Mouse (Mus musculus) embryonic stem cell, embryonic (primary cell): ENCODE measurements around the gene Col6a1.

ENCODE experiments used
- CTCF ChIA-PET, 4 experiments: fragments of 300-600 bp in 2 of 4; fragments of 350-600 bp in 2 of 4; sonication (Branson Sonifier 250); formaldehyde crosslinking; loops; one replicate each; lab custom pipeline; 2022; ENCODE audit warnings: inconsistent platforms in 2 of 4; lab: Charles Lee
- POLR2A ChIA-PET, 4 experiments: fragments of 300-600 bp in 2 of 4; fragments of 350-600 bp in 2 of 4; sonication (Branson Sonifier 250); formaldehyde crosslinking; loops; one replicate each; lab custom pipeline; 2022; ENCODE audit warnings: antibody characterized with exemption in 4 of 4, inconsistent platforms in 1 of 4; lab: Charles Lee

The Col6a1 gene

DNA sequence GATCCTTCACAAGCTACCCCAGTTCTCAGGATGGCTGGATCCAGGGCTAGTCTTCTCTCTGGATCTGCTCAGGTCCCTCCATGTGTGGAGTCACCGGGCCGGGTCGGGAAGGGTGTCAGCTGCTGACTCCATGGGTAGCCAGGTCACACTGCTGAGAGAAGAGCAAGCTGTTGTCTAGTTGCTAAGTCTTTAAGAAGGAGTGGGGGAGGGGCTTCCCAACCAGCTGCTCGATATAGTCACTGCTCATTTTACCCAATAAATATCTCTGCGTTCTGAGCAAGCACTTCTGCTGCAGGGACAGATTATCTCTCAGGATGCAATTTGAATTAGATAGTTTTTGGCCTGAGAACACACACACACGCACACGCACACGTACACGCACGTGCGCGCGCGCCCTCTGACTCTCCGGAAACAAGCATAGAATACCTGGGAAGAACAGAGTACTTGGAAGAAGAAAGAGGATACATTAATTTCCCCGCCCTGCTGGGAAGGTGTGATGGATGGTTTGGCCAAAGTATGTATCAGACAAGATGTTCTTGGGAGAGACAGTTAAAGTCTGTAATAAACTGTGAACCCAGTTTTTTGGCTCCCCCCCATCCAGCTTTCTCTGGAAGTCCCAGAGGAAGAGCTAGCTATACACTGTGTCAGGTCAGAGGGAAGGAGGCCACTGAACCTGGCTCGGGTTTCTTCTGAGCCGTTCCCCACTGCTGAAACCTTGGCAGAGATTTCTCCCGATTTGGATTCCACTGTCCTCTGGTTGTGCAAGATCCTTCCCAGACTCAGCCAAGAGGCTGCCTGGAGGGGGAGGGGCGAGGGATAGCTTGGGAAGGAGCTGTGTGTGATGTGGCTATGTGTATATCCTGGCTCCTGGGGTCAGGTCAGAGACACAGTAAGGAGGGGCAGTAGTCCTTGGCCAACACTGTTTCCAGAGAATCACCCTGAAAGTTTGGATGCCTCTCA is 61.5 kb downstream of the Col6a1 start:
- ChIA-PET CTCF (interaction anchor here (0.6 to 1.5 kb wide), 5 partner anchors 41 to 279 kb away, joined by 4 to 8 read pairs (median 4); partner anchors contain the start of gene Col6a2 (in 1 of the 4)), POLR2A (interaction anchor here in 2 of 4 experiments (0.6 to 2.9 kb wide), 3 partner anchors 9 to 64 kb away, joined by 3 to 11 read pairs (median 4); no protein-coding TSS in a partner anchor)
